Mouse (Mus musculus): ENCODE measurements around the gene Flnb. TPM values are rescaled to one million over a fixed set of nuclear protein-coding genes. Genes with fewer than 3 reads are reported as not detected.

Gene Flnb
- polyA plus RNA-seq, 1 experiment from 2014 or later: 9.2 TPM

- H3K27ac ChIP-seq (ENCODE audit: low read length): no peak overlapping the region
- WGBS: 70% methylated on average over 5 of the region's 5 CpGs
- peaks cover 19% of the 10 kb centered on the region for H3K36me3 ChIP-seq (ENCODE audit: control insufficient read depth, insufficient read depth)
These were observed 127.5 kb downstream of the Flnb start for GRCm38 (mm10) chr14:7945261-7945660.

GRCm38 (mm10) chr14:7951234-7951633 lies 133.5 kb downstream of the Flnb start:
- WGBS: 95% methylated on average over 9 of the region's 9 CpGs
- H3K27ac ChIP-seq (ENCODE audit: low read length): no peak overlapping the region
- ATAC-seq (replicated peaks; ENCODE audit: extremely low read depth, insufficient read depth, low FRiP score): no peak
- H3K4me2 ChIP-seq (ENCODE audit: low read depth, low read length): no peak overlapping the region
- peaks cover 22% of the 10 kb centered on the region for H3K36me3 ChIP-seq (ENCODE audit: control insufficient read depth, insufficient read depth)
- no peak overlapping the region for H3K4me3 ChIP-seq (ENCODE audit: low read length)
- no peak overlapping the region for H3K9ac ChIP-seq (ENCODE audit: low read length)
- peaks cover 26% of the 10 kb centered on the region for H3K4me1 ChIP-seq (ENCODE audit: control insufficient read depth, insufficient read depth, low read length)
- H3K9me3 ChIP-seq (replicated peaks; ENCODE audit: control insufficient read depth, low read length): no peaks in the 10 kb centered on the region
- no peaks in the 10 kb centered on the region for H3K27me3 ChIP-seq (ENCODE audit: control insufficient read depth, insufficient read depth, low read length)

More at GRCm38 (mm10) chr14:7945261-7945660, 127.5 kb downstream of the Flnb start:
- Histone ChIP-seq H3K27me3 (ENCODE audit: control insufficient read depth, insufficient read depth, low read length) (no peaks in the 10 kb centered on the region), H3K4me3 (ENCODE audit: low read length) (no peak overlapping the region), H3K4me1 (ENCODE audit: control insufficient read depth, insufficient read depth, low read length) (peaks cover 27% of the 10 kb centered on the region), H3K9ac (ENCODE audit: low read length) (no peak overlapping the region), H3K9me3 (replicated peaks; ENCODE audit: control insufficient read depth, low read length) (no peaks in the 10 kb centered on the region), H3K4me2 (ENCODE audit: low read depth, low read length) (no peak overlapping the region)
- ATAC-seq (replicated peaks; ENCODE audit: extremely low read depth, insufficient read depth, low FRiP score): no peak

- Histone ChIP-seq H3K27me3 (ENCODE audit: control insufficient read depth, insufficient read depth, low read length) (no peaks in the 10 kb centered on the region), H3K4me1 (ENCODE audit: control insufficient read depth, insufficient read depth, low read length) (peaks cover 26% of the 10 kb centered on the region), H3K9me3 (replicated peaks; ENCODE audit: control insufficient read depth, low read length) (no peaks in the 10 kb centered on the region), H3K4me3 (ENCODE audit: low read length) (no peak overlapping the region), H3K4me2 (ENCODE audit: low read depth, low read length) (peak overlapping the region; percentile 22), H3K9ac (ENCODE audit: low read length) (peak overlapping the region; percentile 30), H3K27ac (ENCODE audit: low read length) (peak overlapping the region; percentile 83), H3K36me3 (ENCODE audit: control insufficient read depth, insufficient read depth) (peaks cover 22% of the 10 kb centered on the region)
- ATAC-seq (replicated peaks; ENCODE audit: extremely low read depth, insufficient read depth, low FRiP score): peak; percentile 68
- 12% methylated on average over 12 of the region's 12 CpGs for WGBS
These were observed 135.0 kb downstream of the Flnb start for GRCm38 (mm10) chr14:7952610-7953254.

- Histone ChIP-seq H3K4me3 (ENCODE audit: low read length) (no peak overlapping the region), H3K4me2 (ENCODE audit: low read depth, low read length) (no peak overlapping the region), H3K36me3 (ENCODE audit: control insufficient read depth, insufficient read depth) (peaks cover 15% of the 10 kb centered on the region), H3K27ac (ENCODE audit: low read length) (peak overlapping the region; percentile 83), H3K9me3 (replicated peaks; ENCODE audit: control insufficient read depth, low read length) (no peaks in the 10 kb centered on the region), H3K9ac (ENCODE audit: low read length) (0 out of 2 replicates have a peak overlapping the region, but pooled peaks have one; percentile 12), H3K4me1 (ENCODE audit: control insufficient read depth, insufficient read depth, low read length) (peaks cover 28% of the 10 kb centered on the region), H3K27me3 (ENCODE audit: control insufficient read depth, insufficient read depth, low read length) (no peaks in the 10 kb centered on the region)
- 34% methylated on average over 6 of the region's 6 CpGs for WGBS
- 0 out of 2 replicates have a peak, but pooled peaks have one; percentile 29 for ATAC-seq (replicated peaks; ENCODE audit: extremely low read depth, insufficient read depth, low FRiP score)
These were observed 136.3 kb downstream of the Flnb start for GRCm38 (mm10) chr14:7954071-7954471.

GRCm38 (mm10) chr14:7956427-7956826 lies 138.7 kb downstream of the Flnb start:
- H3K4me1 ChIP-seq (ENCODE audit: control insufficient read depth, insufficient read depth, low read length): peaks cover 31% of the 10 kb centered on the region
- H3K4me2 ChIP-seq (ENCODE audit: low read depth, low read length): no peak overlapping the region
- ATAC-seq (replicated peaks; ENCODE audit: extremely low read depth, insufficient read depth, low FRiP score): no peak
- 66% methylated on average over 10 of the region's 10 CpGs for WGBS
- H3K9me3 ChIP-seq (replicated peaks; ENCODE audit: control insufficient read depth, low read length): no peaks in the 10 kb centered on the region
- H3K27me3 ChIP-seq (ENCODE audit: control insufficient read depth, insufficient read depth, low read length): no peaks in the 10 kb centered on the region
- H3K36me3 ChIP-seq (ENCODE audit: control insufficient read depth, insufficient read depth): no peaks in the 10 kb centered on the region
- H3K4me3 ChIP-seq (ENCODE audit: low read length): no peak overlapping the region
- H3K9ac ChIP-seq (ENCODE audit: low read length): no peak overlapping the region
- no peak overlapping the region for H3K27ac ChIP-seq (ENCODE audit: low read length)

- Histone ChIP-seq H3K9ac (ENCODE audit: low read length) (no peak within 1 kb of the TSS), H3K9me3 (replicated peaks; ENCODE audit: control insufficient read depth, low read length) (no peaks in the 10 kb centered on the region), H3K36me3 (ENCODE audit: control insufficient read depth, insufficient read depth) (no peaks in the 10 kb centered on the region), H3K4me2 (ENCODE audit: low read depth, low read length) (no peak within 1 kb of the TSS), H3K27me3 (ENCODE audit: control insufficient read depth, insufficient read depth, low read length) (no peaks in the 10 kb centered on the region), H3K27ac (ENCODE audit: low read length) (no peak within 1 kb of the TSS), H3K4me3 (ENCODE audit: low read length) (no peak within 1 kb of the TSS), H3K4me1 (ENCODE audit: control insufficient read depth, insufficient read depth, low read length) (peaks cover 32% of the 10 kb centered on the region)
- no peak for ATAC-seq (replicated peaks; ENCODE audit: extremely low read depth, insufficient read depth, low FRiP score)
- 64% methylated on average over 9 of the region's 9 CpGs for WGBS
These were observed 139.3 kb downstream of the Flnb start, which contains the start of gene Gm45521 for GRCm38 (mm10) chr14:7957049-7957448. Gm45521 (plus strand) TSS chr14:7957288.

GRCm38 (mm10) chr14:7960616-7961015 lies 142.9 kb downstream of the Flnb start:
- 63% methylated on average over 11 of the region's 11 CpGs for WGBS
- no peaks in the 10 kb centered on the region for H3K27me3 ChIP-seq (ENCODE audit: control insufficient read depth, insufficient read depth, low read length)

GRCm38 (mm10) chr14:7961714-7962113 lies 144.0 kb downstream of the Flnb start:
- no peaks in the 10 kb centered on the region for H3K27me3 ChIP-seq (ENCODE audit: control insufficient read depth, insufficient read depth, low read length)
- 28% methylated on average over 5 of the region's 5 CpGs for WGBS
- no peak overlapping the region for H3K4me2 ChIP-seq (ENCODE audit: low read depth, low read length)
- H3K27ac ChIP-seq (ENCODE audit: low read length): no peak overlapping the region; the same call in 1 of the 2 replicates
- H3K9ac ChIP-seq (ENCODE audit: low read length): no peak overlapping the region
- H3K9me3 ChIP-seq (replicated peaks; ENCODE audit: control insufficient read depth, low read length): no peaks in the 10 kb centered on the region
- H3K4me1 ChIP-seq (ENCODE audit: control insufficient read depth, insufficient read depth, low read length): peaks cover 10% of the 10 kb centered on the region
- H3K4me3 ChIP-seq (ENCODE audit: low read length): no peak overlapping the region
- H3K36me3 ChIP-seq (ENCODE audit: control insufficient read depth, insufficient read depth): no peaks in the 10 kb centered on the region
- no peak for ATAC-seq (replicated peaks; ENCODE audit: extremely low read depth, insufficient read depth, low FRiP score)

More at GRCm38 (mm10) chr14:7960616-7961015, 142.9 kb downstream of the Flnb start:
- no peak overlapping the region for H3K4me3 ChIP-seq (ENCODE audit: low read length)
- H3K4me2 ChIP-seq (ENCODE audit: low read depth, low read length): no peak overlapping the region
- no peak overlapping the region for H3K9ac ChIP-seq (ENCODE audit: low read length)
- no peaks in the 10 kb centered on the region for H3K9me3 ChIP-seq (replicated peaks; ENCODE audit: control insufficient read depth, low read length)
- H3K36me3 ChIP-seq (ENCODE audit: control insufficient read depth, insufficient read depth): no peaks in the 10 kb centered on the region
- no peak; the same call in 1 of the 2 replicates for ATAC-seq (replicated peaks; ENCODE audit: extremely low read depth, insufficient read depth, low FRiP score)
- no peak overlapping the region for H3K27ac ChIP-seq (ENCODE audit: low read length)
- H3K4me1 ChIP-seq (ENCODE audit: control insufficient read depth, insufficient read depth, low read length): peaks cover 10% of the 10 kb centered on the region

- Histone ChIP-seq H3K4me3 (ENCODE audit: low read length) (no peak overlapping the region), H3K27ac (ENCODE audit: low read length) (no peak overlapping the region), H3K4me1 (ENCODE audit: control insufficient read depth, insufficient read depth, low read length) (peaks cover 10% of the 10 kb centered on the region), H3K4me2 (ENCODE audit: low read depth, low read length) (no peak overlapping the region), H3K9me3 (replicated peaks; ENCODE audit: control insufficient read depth, low read length) (no peaks in the 10 kb centered on the region), H3K36me3 (ENCODE audit: control insufficient read depth, insufficient read depth) (no peaks in the 10 kb centered on the region), H3K9ac (ENCODE audit: low read length) (no peak overlapping the region), H3K27me3 (ENCODE audit: control insufficient read depth, insufficient read depth, low read length) (no peaks in the 10 kb centered on the region)
- WGBS: 75% methylated on average over 2 of the region's 2 CpGs
- ATAC-seq (replicated peaks; ENCODE audit: extremely low read depth, insufficient read depth, low FRiP score): no peak
These were observed 144.9 kb downstream of the Flnb start for GRCm38 (mm10) chr14:7962626-7963025.

Measured in heart, embryonic 16.5 days (tissue).